Mouse (Mus musculus) splenic B cell, adult 2 months (primary cell): ENCODE measurements at regions not wholly inside any gene's neighbourhood (a gene's known extent, or its start where the extent isn't known, plus 50 kb on each side); places are given as distances from the start of the nearest gene placed in this dataset.

Source experiments
- DNase-seq: peaks from one replicate; pipeline ENCODE4 v3.0.0-alpha.2; 2011; ENCODE audit warnings: low read depth, low spot score
- H3K27me3 ChIP-seq: 2 replicates; pipeline ENCODE4 v1.6.1; 2012; ENCODE audit warnings: mild to moderate bottlenecking, low read length, moderate library complexity, mixed read lengths; ENCODE audit not compliant: control insufficient read depth, poor library complexity, insufficient read depth, severe bottlenecking
- H3K36me3 ChIP-seq: 2 replicates; pipeline ENCODE4 v1.6.1; 2012; ENCODE audit warnings: mild to moderate bottlenecking, low read length, moderate library complexity, mixed read lengths; ENCODE audit not compliant: control insufficient read depth, poor library complexity, insufficient read depth, severe bottlenecking

DNA sequence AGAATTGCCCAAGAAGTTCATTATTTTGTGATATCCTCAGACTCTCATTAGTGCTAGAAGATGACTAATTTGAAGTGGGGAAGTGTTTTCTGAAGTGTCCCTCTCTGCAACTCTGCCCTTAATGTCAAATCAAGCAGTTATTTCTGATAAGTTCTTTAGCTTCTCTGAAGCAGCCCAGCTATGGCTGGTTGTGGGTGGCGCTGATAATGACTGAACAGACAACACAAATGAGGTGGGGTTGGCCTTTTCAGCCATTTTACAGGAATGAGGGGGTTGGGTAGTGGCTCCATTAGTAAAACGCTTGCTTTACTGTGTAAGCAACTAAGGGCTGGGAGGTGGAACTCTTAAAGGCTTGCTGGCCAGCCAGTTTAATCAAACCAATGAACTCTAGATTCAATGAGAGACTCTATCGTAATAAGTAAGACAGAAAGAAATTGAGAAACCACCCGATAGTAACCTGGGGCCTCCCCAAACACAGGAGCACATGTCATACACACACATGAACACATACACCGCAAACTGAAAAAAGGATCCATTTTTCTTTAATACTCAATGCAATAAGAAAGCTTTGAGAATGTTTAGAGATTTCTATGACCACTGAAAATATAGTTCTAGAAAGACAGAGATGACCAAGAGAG is 1268.3 kb upstream of the A1bg start:
- H3K36me3 ChIP-seq, result 0 out of 2 replicates have a peak, but pooled peaks cover 2% of the 10 kb centered on the region
- H3K27me3 ChIP-seq, result no peaks in the 10 kb centered on the region
- DNase-seq, result no peak

DNA sequence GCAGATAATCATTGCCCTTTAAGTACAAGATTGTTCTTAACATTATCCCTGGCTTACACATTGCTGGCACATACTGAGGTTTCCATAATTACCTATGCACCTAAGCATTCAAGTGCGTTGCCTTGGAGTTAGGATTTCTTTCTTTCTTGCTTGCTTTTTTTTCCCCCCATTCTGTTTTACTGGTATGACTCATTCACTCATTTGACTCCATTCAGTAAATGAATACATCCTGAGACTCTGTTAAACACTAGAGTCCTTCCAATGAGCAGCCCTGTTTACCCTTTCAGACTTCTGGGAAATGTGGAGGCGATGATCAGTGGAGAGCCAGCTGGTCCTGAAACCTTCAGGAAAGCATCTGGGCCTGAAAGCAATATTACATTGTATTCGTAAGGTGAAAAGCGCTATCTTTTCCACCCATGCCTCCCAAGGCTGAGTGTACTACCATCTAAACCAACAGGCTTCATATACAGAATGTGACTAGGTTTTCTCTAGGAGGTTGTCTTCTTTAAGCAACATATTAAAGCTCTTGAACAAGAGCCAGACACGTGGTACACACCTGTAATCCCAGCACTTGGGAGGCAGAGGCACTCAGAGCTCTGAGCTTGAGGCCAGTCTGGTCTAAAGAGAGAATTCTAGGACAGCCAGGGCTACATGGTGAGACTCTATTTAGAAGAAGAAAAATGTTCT is 1267.6 kb upstream of the A1bg start:
- H3K27me3 ChIP-seq, result no peaks in the 10 kb centered on the region
- H3K36me3 ChIP-seq, result 0 out of 2 replicates have a peak, but pooled peaks cover 2% of the 10 kb centered on the region
- no peak for DNase-seq

DNA sequence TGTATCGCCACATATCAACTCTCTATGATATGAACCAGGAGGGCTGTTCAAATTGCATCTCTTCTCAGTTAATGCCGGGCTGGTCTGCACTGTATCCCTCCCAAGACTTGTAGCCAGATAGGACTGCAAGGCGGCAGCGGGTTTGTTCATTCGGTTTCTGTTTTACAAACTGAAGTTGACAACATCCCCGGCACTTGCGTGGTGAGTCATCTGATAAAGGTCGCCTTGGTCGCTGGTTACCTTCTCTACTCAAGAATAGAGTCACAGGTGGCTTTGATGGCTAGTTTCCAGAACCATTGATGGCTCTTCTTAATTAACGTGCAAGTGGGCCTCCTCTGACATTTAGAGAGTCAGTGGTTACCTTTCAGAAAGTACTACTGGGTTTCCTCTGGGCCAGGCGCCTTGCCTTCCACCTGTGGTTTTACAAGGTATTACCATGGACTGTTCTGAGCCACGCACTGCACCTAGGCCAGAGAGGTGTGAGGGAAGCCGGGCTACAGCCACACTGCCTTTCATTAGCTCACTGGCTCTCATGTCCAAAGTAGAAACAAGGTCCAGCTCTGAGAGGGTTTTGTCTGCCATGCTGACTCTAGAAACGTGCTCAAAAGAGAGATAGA is 1266.9 kb upstream of the A1bg start:
- H3K36me3 ChIP-seq, result 0 out of 2 replicates have a peak, but pooled peaks cover 2% of the 10 kb centered on the region
- H3K27me3 ChIP-seq, result no peaks in the 10 kb centered on the region
- no peak for DNase-seq

DNA sequence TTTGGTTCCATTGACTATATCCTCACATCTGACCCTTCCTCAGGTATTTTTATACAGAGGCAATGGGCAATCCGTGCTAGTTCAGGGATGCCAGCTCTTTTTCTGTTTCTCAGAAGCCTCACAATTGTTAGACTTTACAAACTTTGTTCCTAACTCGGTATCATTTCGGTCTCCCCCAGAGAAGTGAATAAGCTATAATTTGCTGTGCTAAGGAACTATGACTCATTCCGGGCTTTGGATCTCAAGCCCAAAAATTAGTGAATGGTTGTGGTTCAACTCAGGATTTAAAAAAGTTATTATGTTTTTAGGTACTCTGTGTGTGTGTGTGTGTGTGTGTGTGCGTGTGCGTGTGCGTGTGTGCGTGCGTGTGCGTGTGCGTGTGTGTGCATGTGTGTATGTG is 1263.7 kb upstream of the A1bg start:
- H3K36me3 ChIP-seq, result 0 out of 2 replicates have a peak, but pooled peaks cover 2% of the 10 kb centered on the region
- H3K27me3 ChIP-seq, result no peaks in the 10 kb centered on the region
- no peak for DNase-seq

DNA sequence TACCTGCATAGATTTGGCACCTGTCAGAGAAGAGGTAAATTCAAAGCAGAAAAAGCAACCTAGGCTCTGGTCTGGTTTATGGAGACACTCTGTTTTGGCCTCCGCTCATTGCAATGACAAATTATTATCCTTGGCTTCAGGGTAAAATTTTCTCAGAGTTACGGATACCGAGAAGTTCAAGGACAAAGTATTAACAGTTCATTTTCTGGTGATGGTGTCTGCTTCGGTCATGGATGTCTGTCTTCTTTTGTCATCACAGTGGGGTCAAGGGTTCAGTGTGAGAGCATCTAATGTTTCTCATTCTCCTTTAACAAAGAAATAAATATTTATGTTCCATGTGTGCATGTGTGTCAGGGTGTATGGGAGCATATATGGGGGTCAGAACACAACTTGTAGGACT is 1261.0 kb upstream of the A1bg start:
- DNase-seq, result no peak

DNA sequence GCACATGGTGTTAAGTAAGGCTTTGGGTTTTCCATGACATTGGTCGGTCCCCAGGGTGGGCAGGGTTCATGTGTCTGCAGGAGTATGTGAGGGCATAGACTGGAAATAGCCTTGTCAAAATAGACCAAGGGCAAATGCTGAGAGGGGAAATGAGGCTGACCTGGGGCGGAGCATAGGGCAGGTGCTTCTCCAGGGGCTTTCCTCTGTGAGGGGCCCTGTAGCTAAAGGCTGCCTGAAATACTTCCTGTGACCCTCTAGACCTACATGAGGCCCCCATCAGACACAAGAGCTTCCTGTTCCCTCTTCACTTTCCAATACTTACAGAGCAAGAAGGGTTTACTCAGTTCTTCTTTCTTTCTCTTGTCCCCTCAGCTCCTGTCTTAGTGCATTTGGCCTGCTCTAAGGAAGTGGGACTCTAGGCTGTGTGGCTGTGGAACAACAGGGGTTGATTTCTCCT is 1258.7 kb upstream of the A1bg start:
- H3K36me3 ChIP-seq, result no peaks in the 10 kb centered on the region
- no peaks in the 10 kb centered on the region for H3K27me3 ChIP-seq
- DNase-seq, result peak; percentile 96

More for the DNA sequence above, 1261.0 kb upstream of the A1bg start:
- Histone ChIP-seq H3K27me3 (no peaks in the 10 kb centered on the region), H3K36me3 (0 out of 2 replicates have a peak, but pooled peaks cover 2% of the 10 kb centered on the region)

DNA sequence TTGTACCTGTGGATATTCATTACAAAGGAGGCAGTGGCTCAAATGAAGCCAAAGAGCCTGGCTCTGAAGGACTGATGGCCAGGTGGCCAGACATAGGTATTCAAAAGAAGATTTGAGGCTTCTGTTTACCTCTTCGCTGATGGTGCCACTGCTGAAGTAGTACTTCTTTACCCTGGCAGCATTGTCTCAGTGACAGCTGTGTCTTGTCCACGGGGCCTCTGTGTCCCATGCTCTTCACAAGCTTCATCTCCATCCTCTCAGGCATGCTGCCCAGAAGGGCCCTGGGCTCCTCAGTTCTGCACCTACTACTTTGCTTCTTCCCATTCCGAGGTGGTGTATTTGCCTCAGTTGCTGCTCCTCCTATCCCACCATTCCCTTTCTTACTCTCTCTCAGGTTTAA is 1257.9 kb upstream of the A1bg start:
- no peaks in the 10 kb centered on the region for H3K36me3 ChIP-seq
- no peak for DNase-seq
- H3K27me3 ChIP-seq, result no peaks in the 10 kb centered on the region

DNA sequence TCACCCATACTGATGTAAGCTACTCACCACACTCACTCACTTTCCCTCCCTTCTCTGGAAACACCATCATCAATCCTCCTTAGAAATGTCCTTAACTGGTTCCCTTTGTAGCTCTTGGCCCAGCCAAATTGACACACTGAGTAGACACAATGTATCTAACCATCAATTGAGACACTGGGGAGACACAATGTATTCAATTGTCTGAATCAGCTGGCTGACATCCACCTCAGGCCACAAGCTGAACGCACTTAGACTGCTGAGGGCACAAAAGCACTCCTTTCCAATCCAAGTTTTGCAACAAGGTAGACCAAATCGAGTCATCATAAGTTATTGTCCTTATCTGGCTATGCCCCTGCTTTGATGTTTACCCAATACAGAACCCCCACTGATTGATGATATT is 1257.0 kb upstream of the A1bg start:
- Histone ChIP-seq H3K36me3 (no peaks in the 10 kb centered on the region), H3K27me3 (no peaks in the 10 kb centered on the region)
- no peak for DNase-seq

DNA sequence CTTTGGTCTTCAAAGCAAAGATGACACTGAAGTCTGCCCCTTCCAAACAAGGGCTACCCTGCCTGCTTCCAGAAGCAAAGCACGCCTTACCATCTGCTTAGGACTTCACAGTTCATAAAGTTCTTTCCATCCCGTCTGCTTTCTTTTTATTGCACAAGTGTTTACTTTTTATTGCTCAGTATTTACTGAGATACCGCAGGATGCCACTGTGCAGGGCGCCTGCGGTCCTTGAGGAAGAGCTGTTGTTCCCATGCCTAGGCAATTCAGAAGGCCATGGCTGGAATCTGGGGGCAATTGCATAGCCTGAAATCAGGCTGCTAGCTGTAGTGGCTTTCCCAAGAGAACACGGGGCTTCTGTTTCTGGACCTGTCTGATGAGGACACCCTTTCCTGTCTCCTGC is 1255.8 kb upstream of the A1bg start:
- no peak for DNase-seq
- H3K27me3 ChIP-seq, result no peaks in the 10 kb centered on the region
- H3K36me3 ChIP-seq, result no peaks in the 10 kb centered on the region

DNA sequence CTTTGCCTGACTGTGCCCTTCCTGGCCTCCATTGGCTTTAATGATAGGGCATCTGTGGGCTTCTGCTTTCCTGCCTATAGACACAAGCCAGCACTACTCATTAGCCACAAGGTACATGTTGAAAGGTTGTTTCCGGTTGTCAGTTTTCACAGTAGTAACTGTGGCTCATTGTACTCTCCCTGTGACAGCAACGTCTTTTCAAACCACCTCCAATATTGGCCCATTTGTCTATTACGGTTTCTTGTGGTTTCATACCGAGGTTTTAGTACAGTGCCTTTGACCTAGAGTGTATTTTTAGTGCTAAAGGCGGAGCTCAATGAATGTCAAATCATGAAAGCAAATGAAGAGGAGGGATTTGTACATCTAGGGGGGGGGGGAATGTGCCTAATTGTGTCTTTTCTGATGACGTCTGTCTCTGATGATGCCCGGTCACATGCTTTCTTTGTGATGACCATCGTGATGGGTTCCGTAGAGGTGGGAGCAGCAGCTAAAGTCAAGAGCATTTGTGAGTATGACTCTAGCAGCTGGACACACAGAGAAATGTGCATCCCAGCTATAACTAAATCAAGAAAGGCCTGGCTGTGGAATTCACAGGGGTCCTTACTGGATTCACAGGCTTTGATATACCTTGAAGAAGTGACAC is 1255.1 kb upstream of the A1bg start:
- H3K27me3 ChIP-seq, result no peaks in the 10 kb centered on the region
- no peaks in the 10 kb centered on the region for H3K36me3 ChIP-seq
- DNase-seq, result peak; percentile 88

DNA sequence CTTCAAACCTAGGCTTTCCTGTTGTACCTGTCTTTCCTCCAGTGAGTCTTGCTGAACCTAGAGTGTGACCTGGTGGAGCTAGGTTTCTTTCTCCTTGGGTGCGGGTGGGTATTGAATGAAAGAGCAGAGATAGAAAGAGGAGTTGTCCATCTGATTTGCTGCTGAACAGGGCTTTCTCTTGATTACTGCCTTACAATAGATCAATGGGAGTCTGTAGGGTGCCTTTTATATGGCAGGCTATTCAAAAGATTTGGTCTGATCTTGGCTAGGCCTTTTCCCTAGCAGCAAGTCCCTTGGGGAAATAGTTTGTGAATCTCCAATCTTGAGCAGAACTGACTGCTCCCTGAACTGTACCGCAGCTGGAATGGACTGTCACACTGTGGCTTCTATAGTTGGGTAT is 1253.3 kb upstream of the A1bg start:
- no peaks in the 10 kb centered on the region for H3K27me3 ChIP-seq

DNA sequence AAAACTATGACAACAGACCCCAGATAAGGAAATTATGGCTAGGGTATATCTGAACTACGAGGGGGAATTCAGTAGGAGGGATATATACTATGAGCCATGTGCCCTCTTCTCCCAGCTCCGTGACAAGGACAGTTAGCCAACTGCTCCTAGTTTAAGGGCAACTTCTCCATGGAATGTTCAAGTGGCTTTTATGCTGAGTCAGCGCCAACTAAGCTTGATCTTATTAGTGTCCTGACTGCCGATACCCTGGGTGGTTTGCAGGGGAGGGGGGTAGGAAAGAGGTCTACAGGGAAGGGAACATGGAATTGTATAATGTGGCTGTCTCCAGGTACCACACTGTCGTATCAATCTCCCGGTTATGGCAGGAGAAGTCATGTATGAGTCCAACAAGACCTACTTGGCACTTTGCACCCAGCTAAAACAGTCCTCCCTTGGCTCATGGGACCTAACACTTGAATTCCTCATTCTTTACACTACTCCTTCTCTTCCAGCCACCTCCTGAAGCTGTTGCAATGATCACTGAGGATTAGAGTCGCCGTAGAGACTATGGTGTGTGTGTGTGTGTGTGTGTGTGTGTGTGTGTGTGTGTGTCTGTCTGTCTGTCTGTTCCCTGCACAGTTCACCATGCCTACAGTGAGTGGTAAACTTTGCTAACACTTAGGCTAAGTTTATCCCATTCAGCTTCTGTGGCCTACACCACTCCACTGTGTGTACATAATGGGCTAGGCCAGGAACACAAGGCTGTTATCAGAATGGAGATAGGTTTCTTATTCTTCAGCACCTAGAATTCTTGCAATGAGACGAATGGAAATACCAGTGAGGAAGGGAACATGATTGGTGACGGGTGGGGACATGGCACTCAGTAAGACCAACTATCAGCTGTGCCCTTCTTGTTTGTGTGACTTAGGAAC is 1251.1 kb upstream of the A1bg start:
- Histone ChIP-seq H3K27me3 (no peaks in the 10 kb centered on the region), H3K36me3 (no peaks in the 10 kb centered on the region)
- DNase-seq, result no peak

More for the DNA sequence above, 1253.3 kb upstream of the A1bg start:
- no peak for DNase-seq
- no peaks in the 10 kb centered on the region for H3K36me3 ChIP-seq

DNA sequence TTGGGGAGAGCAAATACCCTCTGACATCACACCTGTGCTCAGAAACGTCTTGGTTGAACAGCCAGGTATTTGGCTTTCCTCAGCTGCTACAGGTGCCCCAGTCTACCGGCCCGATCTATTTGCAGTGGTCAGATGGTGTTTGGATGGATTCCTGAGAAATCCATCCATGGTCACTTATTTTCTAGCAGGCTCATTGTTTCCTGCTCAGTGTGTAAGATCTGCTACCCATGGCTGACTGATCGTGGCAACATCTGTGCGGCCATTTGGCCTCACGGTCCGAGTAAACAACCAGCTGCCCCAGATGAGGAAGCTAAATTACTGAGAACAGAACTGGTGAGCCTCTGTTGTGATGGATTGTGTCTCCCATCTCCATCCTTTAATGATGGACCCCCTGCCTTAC is 1248.8 kb upstream of the A1bg start:
- Histone ChIP-seq H3K36me3 (no peaks in the 10 kb centered on the region), H3K27me3 (no peaks in the 10 kb centered on the region)
- no peak for DNase-seq

DNA sequence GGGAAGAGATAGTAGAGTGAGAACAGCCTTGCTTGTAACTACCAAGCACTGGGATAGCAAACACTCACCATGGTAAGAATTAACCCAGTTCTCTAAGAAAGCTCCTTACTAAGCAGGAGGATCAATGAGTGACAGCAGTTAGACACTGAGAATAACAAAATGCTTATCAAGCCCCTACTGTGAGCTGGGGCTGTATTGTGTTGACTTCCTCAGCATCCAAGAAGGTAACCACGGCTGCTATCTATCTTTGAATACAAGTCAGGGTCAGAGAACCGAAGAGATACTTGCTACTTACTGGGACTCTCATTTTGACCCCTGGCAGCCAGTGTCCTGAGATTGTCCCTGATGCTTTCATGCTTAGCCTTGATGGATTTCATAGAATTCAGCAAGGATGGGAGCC is 1248.4 kb upstream of the A1bg start:
- Histone ChIP-seq H3K36me3 (no peaks in the 10 kb centered on the region), H3K27me3 (no peaks in the 10 kb centered on the region)
- no peak for DNase-seq
